Mouse (Mus musculus) megakaryocyte-erythroid progenitor cell, adult 5 weeks (primary cell): ENCODE results near the gene Olfr1055. TPM values are rescaled to one million over a fixed set of nuclear protein-coding genes. Genes with fewer than 3 reads are reported as not detected.

Experiments used
- polyA plus RNA-seq: library from polyadenylated mRNA; stranded (reverse); fragments of >175 nt; gene quantifications from 2 replicates; pipeline ENCODE4 v1.2.3, GENCODE M21; 2012

The Olfr1055 gene
- polyA plus RNA-seq = not detected in 2 replicates

DNA sequence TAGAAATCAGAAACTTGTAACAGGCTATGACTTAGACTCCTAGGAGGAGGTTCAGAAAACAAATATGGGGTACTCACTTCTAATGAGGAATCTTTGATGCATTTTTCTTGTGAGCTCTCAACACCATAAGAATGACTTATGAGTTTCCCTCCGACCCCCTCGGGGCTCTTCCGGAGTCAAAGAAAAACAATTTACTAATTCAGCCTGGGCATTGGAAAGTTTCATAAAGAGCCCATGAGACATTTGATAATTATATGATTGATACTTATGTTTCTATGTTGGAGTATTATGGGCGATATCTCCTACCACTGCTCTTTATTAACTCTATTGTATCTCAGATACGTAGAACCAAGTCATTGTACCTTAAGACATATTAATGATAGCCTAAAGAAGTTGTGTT lies at the start of gene Olfr1055:
Gene Olfr1055 (minus strand): TSS at position 101 of the 400 bp plus-strand sequence.

DNA sequence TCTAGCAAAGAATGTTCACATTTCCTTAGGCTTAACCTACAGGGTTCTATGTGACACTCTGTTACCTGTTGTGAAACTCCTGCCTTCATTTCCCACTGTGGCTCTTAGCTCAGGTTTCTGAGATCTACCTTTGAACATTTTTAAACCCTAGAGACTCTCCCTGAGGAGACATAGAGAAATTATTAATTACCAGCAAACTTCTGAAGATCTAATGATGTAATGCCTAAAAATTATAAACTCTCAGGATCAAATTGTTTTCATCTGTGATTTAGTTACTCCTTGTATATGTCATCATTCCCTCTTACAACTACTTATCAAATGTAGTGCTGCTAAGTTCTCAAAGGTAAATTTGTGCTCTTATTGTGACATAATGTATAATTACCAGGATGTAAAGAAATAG lies 38.4 kb upstream of the Olfr1055 start, which contains the start of gene Olfr1058:
Gene Olfr1058 (minus strand): TSS at position 101 of the 400 bp plus-strand sequence.

DNA sequence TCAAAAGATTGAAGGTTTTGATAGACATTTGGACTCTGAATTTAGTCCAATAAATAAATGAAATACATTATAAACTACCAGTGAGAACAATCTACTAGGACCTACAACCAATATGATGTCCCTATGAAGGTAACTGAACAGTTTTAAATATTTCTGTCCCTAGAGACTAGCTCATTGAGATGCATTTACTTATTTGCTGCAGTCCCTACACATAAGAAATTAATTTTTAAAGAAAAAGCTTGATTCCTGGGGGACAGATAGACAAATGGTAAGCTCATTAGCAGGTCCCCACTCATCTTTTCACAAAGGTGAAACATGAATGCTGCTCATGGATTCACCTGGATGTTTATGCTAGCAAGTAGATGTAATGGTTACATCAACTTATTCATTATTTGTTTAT lies 28.2 kb upstream of the Olfr1055 start, which contains the start of gene Olfr1057:
Gene Olfr1057 (minus strand): TSS at position 101 of the 400 bp plus-strand sequence.

GRCm38 (mm10) chr2:86362369-86362768 lies 12.3 kb upstream of the Olfr1055 start, which contains the start of gene Olfr1056:
Gene Olfr1056, minus strand, starts transcription at chr2:86362469.

DNA sequence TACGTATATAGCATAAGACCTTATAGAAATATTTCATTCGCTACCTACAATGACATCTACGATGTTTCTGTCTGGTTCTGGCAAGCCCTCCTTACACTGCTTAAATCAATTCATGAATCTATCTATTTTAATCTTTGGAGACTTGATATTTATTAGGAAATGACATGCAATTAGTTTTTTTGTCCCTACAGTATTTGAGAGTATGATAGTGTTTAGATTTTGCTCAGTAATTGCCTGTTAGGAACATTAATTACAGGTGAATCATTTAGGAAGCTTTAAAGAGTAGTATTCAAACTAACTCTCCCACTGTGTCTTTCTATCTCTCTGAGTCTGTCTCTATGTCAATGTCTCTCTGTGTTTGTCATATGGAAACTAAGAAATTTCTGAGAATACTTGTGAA lies 14.8 kb downstream of the Olfr1055 start, which contains the start of gene Olfr1054:
Gene Olfr1054 (minus strand): TSS at position 101 of the 400 bp plus-strand sequence.

DNA sequence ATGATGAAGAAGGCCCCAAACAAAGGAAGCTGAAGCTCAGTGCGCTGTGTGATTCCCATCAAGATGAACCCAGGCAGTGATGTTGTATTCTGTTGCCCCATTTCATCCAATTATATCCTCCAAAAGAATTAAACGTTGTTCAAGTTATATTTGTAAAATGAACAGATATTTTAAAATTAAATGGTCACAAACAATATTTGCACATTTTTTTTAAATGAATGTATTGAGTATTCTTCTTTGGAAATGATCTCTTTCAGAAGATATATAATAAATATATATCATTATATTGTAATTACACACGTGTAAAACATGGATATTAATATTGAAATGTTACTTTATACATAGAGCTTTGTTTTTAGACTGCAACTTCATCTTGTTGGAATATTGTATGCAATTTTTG lies 34.9 kb downstream of the Olfr1055 start, which contains the start of gene Olfr1053:
Gene Olfr1053 (minus strand): TSS at position 101 of the 400 bp plus-strand sequence.

Other genes starting within 250 kb of the Olfr1055 start
- 0.02 TPM in 1 of 2 replicates, not detected in the other for gene Olfr1039, start 214.4 kb downstream of the Olfr1055 start, polyA plus RNA-seq
- not detected in 2 replicates for gene Olfr1040, start 203.6 kb downstream of the Olfr1055 start, polyA plus RNA-seq
- not detected in 2 replicates for gene Olfr1042, start 188.4 kb downstream of the Olfr1055 start, polyA plus RNA-seq
- gene Olfr1043, start 182.8 kb downstream of the Olfr1055 start, polyA plus RNA-seq = not detected in 2 replicates
- not detected in 2 replicates for gene Olfr1044, start 172.5 kb downstream of the Olfr1055 start, polyA plus RNA-seq
- not detected in 2 replicates for gene Olfr52, start 164.6 kb downstream of the Olfr1055 start, polyA plus RNA-seq
- not detected in 2 replicates for gene Olfr1045, start 147.3 kb downstream of the Olfr1055 start, polyA plus RNA-seq
- gene Olfr1046, start 131.0 kb downstream of the Olfr1055 start, polyA plus RNA-seq = not detected in 2 replicates
- not detected in 2 replicates for gene Olfr1047, start 118.9 kb downstream of the Olfr1055 start, polyA plus RNA-seq
- not detected in 2 replicates for gene Olfr1048, start 110.0 kb downstream of the Olfr1055 start, polyA plus RNA-seq
- gene Olfr1049, start 92.0 kb downstream of the Olfr1055 start, polyA plus RNA-seq = not detected in 2 replicates
- not detected in 2 replicates for gene Olfr1051, start 71.2 kb downstream of the Olfr1055 start, polyA plus RNA-seq
- not detected in 2 replicates for gene Olfr1052, start 57.8 kb downstream of the Olfr1055 start, polyA plus RNA-seq
- gene Olfr1053, start 35.0 kb downstream of the Olfr1055 start, polyA plus RNA-seq = not detected in 2 replicates
- gene Olfr1054, start 14.9 kb downstream of the Olfr1055 start, polyA plus RNA-seq = not detected in 2 replicates
- gene Olfr1056, start 12.2 kb upstream of the Olfr1055 start, polyA plus RNA-seq = not detected in 2 replicates
- gene Olfr1057, start 28.1 kb upstream of the Olfr1055 start, polyA plus RNA-seq = not detected in 2 replicates
- not detected in 2 replicates for gene Olfr1058, start 38.3 kb upstream of the Olfr1055 start, polyA plus RNA-seq
- not detected in 2 replicates for gene Olfr1061, start 63.8 kb upstream of the Olfr1055 start, polyA plus RNA-seq
- gene Olfr1062, start 76.5 kb upstream of the Olfr1055 start, polyA plus RNA-seq = not detected in 2 replicates
- not detected in 2 replicates for gene Olfr1065, start 100.3 kb upstream of the Olfr1055 start, polyA plus RNA-seq
- gene Olfr1066, start 106.0 kb upstream of the Olfr1055 start, polyA plus RNA-seq = not detected in 2 replicates
- gene Olfr228, start 137.1 kb upstream of the Olfr1055 start, polyA plus RNA-seq = not detected in 2 replicates
- gene Olfr1076, start 158.2 kb upstream of the Olfr1055 start, polyA plus RNA-seq = not detected in 2 replicates
- not detected in 2 replicates for gene Olfr1079, start 192.2 kb upstream of the Olfr1055 start, polyA plus RNA-seq
- gene Olfr1080, start 208.0 kb upstream of the Olfr1055 start, polyA plus RNA-seq = not detected in 2 replicates
- not detected in 2 replicates for gene Olfr1082, start 248.7 kb upstream of the Olfr1055 start, polyA plus RNA-seq